Mouse (Mus musculus): Measurements from ENCODE around the gene Selplg.

GRCm38 (mm10) chr5:113783581-113784001, 48.9 kb downstream of the Selplg start:
- TF ChIP-seq POLR2A (IDR thresholded peaks at IDR 0.05; ENCODE audit: control insufficient read depth, low read depth, low read length) (no peak), CTCF (IDR thresholded peaks at IDR 0.05; ENCODE audit: control insufficient read depth, insufficient read depth, insufficient replicate concordance, low read depth, low read length) (no peak)

All from testis, adult 2 months (tissue).